Mouse (Mus musculus): ENCODE measurements at regions not wholly inside any gene's neighbourhood (a gene's known extent, or its start where the extent isn't known, plus 50 kb on each side); places are given as distances from the start of the nearest gene placed in this dataset.
"Not testable (repeated sequence)": the region's sequence is repeated elsewhere in the genome, so short reads cannot be mapped to it uniquely, and the experiment has no call there.

DNA sequence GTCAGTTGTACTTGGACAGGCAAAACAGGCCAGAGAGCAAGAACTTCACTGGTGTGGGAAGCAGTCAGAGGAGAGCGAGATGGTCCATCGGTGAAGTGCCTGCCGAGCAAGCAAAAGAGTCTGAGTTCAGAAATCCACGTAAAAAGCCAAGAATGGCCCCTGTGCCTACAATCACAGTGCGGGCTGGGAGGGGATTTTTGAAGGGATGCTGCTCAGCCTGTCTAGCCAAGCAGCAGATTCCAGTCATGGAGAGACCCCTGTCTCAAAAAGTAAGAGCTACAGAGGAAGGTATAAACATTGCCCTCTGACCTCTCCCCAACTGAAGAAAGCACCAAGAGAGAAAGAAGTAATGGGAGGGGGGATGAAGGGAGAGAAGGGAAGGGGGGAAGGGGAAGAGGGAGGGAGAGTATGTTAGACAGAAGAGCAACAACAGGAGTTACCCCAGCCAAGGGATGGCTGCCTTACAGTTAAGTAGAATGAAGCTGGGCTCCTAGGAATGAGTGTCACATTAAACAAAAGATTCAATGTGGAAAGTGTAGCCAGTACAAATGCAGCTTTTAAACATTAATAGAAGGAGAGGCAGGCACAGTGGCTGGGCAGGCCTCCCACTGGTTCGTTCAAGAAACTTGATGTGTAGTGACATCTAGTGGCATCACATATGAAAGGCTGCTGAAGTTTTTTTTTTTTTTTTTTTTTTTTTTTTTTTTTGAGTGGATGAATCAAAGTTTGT, 130.2 kb downstream of the Srek1 start:
- peak; percentile 78 for TF ChIP-seq CTCF (conservative IDR thresholded peaks at IDR 0.05)
- Histone ChIP-seq H3K4me3 (no peak overlapping the region), H3K27ac (no peak overlapping the region)
- peak; percentile 15 to 46 for DNase-seq (ENCODE audit: low spot score in 2 of 2)

DNA sequence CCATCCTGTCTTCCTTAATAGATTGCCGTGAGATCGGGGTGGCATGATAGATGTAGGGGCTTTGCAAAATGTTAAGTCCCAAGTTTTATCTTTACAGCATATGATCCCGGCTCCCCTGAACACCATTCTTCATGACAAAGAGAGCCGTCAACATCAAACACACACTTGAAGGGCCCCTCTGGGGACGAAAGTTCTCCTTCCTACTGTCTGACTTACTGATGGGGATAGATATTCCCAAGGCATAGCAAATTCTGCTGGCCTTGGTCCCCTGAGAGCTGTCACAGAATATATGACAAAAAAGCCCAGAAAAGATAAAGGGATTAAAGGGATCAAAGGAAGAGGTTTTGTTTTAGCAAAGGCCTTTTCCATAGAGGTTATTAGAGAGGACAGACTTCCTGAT, 130.9 kb downstream of the Srek1 start:
- Histone ChIP-seq H3K27ac (no peak overlapping the region), H3K4me3 (no peak overlapping the region)
- TF ChIP-seq CTCF (conservative IDR thresholded peaks at IDR 0.05), result no peak
- DNase-seq (ENCODE audit: low spot score in 2 of 2), result no peak

DNA sequence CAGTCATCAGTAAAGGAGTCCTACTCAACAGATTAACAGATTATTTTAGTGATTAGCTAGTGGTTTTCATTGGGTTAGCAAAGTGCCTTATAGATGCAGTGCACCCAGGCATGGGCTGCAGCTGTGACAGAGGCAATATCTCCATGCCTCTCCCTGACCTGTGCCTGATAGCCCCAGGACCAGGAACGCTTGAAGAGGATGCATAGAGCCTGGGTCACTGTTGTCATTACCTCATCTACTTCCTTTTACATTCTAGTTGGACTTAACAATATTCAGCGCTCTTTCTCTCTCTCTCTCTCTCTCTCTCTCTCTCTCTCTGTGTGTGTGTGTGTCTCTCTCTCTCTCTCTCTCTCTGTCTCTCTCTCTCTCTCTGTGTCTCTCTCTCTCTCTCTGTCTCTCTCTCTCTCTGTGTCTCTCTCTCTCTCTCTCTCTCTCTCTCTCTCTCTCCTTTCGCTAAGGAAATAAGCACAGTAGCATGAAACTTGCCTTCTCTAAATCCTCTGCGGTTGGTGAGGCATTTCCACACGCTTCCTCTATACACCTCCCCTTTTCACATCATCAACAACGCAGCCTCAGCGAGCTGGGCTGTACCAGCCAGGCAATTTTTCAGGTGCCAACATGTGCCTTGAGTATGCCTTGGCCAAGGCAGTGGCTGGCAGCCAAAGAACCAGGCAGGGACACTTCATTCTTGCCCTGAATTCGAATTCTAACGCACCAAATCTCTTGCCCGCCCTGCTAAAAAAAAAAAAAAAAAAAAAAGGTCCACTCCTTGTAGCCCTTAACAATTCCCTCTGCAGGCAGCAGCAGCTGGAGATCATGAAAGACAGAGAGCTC, 131.6 kb downstream of the Srek1 start:
- TF ChIP-seq CTCF (conservative IDR thresholded peaks at IDR 0.05), result no peak
- no peak overlapping the region for H3K27ac ChIP-seq
- DNase-seq (ENCODE audit: low spot score in 2 of 2), result no peak
- H3K4me3 ChIP-seq, result no peak overlapping the region

DNA sequence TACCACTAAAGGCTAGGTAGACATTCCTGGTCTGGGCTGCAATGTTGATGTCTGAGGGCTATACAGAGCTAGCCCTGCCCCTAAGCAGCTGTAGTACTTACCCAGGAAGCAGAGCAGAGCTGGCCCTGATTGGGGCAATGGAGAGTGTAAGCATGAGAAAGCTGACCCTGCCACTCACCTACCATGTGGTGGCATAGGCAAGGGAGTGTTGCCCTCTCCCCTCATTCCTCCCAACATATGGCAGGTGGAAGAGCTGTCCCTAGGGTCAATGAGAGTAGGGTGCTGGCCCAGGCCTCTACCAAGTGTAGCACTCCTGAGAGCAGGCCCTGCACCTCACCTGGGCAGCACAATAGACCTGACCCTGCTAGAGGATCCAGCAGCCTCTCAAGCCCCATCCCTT, 136.4 kb downstream of the Srek1 start:
- Histone ChIP-seq H3K4me3 (no peak overlapping the region), H3K27ac (no peak overlapping the region)
- no peak for TF ChIP-seq CTCF (conservative IDR thresholded peaks at IDR 0.05)
- no peak for DNase-seq (ENCODE audit: low spot score in 2 of 2)

DNA sequence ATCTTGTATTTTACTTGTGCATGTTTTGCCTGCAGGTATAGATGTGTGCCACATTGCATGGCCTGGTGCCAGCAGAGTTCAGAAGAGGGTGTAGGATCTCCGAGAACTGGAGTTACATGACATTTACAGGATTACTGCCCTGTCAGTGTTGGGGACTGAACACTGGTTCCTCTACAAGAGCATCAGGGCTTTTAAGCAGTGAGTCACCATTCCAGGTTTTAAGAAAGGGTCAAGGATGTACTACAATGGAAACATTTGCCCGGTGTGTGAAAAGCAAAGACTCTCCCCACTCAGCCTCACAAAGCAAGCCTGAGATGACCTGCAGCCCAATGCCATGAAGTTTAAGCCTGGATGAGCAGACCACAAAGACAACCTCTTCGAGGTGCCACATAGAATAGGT, 137.0 kb downstream of the Srek1 start:
- Histone ChIP-seq H3K27ac (no peak overlapping the region), H3K4me3 (no peak overlapping the region)
- no peak for TF ChIP-seq CTCF (conservative IDR thresholded peaks at IDR 0.05)
- no peak for DNase-seq (ENCODE audit: low spot score in 2 of 2)

DNA sequence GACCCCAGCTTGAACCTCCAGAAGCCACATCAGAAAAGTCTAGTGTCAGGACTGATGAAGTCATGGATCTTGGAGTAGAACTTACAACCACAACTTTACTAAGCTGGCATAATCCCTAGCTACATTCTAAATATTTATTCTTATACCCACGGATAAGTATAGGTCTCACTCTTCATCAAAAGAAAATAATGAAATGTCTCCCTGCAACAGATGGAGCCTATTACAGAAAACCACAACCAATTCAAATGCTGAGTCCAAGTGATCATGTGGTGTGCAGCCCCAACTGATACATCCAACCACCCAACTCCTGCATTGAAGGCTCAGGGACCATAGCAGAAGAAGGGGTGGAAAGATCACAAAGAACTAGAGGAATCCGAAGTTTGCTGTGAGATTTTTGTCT, 137.8 kb downstream of the Srek1 start:
- no peak overlapping the region for H3K27ac ChIP-seq
- DNase-seq (ENCODE audit: low spot score in 2 of 2), result no peak
- TF ChIP-seq CTCF (conservative IDR thresholded peaks at IDR 0.05), result no peak
- no peak overlapping the region for H3K4me3 ChIP-seq

DNA sequence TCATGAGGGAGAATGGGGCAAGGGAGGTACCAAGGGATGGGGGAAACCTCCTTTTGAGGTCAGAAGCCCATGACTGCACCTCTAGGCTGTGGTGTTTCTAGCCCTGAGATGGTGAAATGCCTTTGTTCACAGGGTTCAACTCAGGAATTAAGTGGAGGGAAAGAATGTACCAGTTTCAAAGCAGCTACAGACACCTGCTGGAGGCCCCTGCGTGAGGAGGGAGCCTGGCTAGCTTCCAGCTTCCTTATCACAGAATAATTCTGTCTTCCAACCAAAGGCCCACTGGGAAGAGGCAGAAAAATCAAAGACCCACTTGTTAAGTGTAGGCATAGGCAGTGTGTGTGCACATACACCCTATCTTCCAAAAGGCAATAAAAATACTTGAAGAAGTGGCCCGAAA, 150.6 kb downstream of the Srek1 start:
- TF ChIP-seq CTCF (conservative IDR thresholded peaks at IDR 0.05), result no peak
- DNase-seq (ENCODE audit: low spot score in 2 of 2), result no peak
- Histone ChIP-seq H3K4me3 (no peak overlapping the region), H3K27ac (no peak overlapping the region)

DNA sequence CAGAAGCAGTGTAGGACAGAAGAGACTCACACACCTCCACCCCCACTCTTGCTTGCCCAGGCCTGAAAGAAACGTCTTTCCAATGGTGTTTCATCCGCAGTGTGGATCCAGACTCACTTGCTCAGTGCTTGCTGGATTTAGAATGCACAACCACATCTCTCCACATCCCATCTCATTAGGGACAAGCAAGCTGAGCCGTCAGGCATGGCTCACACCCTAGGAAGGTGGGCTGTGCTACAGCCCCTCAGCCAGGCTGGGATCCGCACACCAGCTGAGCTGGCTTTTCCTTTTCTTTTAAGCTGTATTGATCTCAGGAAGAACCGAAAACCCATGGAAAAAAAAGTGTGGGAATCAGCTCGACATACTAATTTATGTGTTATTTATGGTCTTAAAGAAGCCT, 151.1 kb downstream of the Srek1 start:
- no peak for DNase-seq (ENCODE audit: low spot score in 2 of 2)
- Histone ChIP-seq H3K27ac (no peak overlapping the region), H3K4me3 (no peak overlapping the region)
- TF ChIP-seq CTCF (conservative IDR thresholded peaks at IDR 0.05), result no peak

DNA sequence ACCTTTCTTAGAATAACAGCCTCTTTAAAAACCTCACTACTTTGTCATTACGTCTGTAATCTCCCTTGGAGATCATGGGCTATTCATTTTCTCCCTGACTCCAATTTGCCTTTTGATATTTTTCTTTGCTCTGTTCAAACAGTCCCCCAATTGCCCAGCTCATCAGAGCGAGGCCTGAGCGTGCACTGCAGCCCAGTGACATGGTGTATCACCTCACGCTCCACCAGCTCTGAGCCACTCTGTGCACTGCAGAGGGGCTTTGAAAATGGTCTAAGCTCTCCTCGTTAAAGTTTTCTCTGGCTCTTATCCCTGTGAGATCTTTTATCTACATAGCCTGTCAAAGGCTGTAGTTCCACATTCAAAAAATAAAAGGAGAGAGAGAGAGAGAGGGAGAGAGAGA, 152.1 kb downstream of the Srek1 start:
- DNase-seq (ENCODE audit: low spot score in 2 of 2), result no peak
- no peak for TF ChIP-seq CTCF (conservative IDR thresholded peaks at IDR 0.05)
- H3K4me3 ChIP-seq, result no peak overlapping the region
- no peak overlapping the region for H3K27ac ChIP-seq

DNA sequence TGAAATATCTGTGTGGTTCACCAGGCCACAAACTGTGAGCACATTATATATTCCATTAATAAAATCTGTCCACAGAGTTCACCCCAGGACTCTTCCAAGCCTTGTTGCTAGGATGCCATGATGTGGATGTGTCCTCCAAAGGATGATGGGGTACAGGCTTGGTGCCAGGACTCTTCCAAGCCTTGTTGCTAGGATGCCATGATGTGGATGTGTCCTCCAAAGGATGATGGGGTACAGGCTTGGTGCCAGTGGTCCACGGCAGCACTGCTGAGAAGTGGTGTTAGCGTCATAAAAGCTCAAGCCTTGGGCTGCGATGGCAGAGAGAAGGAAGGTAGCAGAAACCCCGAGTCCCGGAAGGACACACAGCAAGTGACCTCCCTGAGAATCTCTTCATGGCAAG, 153.4 kb downstream of the Srek1 start:
- DNase-seq (ENCODE audit: low spot score in 2 of 2); H3K4me3 ChIP-seq; H3K27ac ChIP-seq: not testable (repeated sequence)

DNA sequence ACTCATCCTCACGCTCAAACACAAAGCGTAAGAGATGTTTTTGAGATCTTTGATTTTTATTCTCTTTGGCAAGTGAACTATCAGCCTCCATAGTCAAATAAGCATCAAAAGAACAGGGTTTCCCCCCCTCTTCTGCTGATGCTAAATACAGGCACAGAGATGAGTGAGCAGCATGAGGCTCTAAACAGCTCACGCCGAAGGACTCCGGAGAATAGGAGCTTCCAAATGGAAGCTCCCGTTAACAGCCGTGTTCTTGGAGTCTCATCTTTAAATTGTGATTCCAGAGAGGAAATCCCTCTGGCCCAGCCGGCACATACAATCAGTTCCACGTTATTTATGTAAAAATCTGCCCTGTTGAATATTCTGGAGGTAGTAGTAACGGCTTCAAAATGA, 161.1 kb downstream of the Srek1 start:
- H3K27ac ChIP-seq, result no peak overlapping the region
- no peak for DNase-seq (ENCODE audit: low spot score in 2 of 2)
- no peak overlapping the region for H3K4me3 ChIP-seq
- TF ChIP-seq CTCF (conservative IDR thresholded peaks at IDR 0.05), result no peak

DNA sequence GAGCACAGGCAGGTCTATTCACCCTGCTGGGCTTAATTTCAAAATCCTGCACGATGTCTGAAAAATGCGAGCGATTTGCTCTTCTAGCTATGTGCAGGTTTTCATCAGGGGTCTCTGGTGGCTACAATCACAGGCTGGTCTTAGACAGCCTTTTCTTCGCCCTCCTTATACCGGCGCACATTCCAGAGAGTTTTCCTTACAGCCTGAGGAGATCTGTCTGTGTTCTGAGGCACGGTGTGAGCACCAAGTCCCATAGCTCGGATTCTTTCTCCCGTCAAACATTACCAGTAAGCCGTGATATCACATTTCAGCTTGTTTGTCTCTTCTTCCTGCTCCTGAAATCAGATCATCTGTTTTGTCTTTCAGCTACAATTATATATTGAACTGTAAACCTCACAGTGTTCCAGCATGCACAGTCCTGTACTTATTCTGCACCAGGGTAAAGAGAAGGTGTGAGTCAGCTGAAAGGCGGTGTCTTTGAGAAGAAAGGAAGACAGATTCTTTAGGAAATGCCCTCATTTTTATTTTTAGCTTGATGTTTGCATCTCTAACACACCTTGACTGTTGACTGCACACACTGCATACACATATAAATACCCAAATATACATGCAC, 161.6 kb downstream of the Srek1 start:
- Histone ChIP-seq H3K4me3 (no peak overlapping the region), H3K27ac (no peak overlapping the region)
- no peak for DNase-seq (ENCODE audit: low spot score in 2 of 2)
- TF ChIP-seq CTCF (conservative IDR thresholded peaks at IDR 0.05), result no peak

DNA sequence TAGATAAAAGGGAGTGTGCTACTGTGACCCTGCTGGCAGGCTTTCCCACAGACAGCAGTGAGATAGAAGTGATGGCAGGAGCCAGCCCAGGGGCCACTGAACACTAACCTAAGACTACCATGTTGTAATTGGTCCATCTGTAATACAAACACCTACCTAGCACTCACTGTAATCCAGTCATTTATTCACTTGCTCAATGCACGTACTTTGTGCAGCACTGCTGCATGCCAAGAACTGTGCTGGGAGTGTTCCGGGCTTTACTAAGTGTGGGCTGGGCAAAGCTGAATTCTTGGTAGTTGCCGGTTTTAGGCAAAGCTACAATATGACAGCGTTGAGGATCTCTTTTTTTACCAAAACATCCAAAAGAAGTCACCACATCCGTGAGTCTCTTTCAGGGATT, 172.1 kb downstream of the Srek1 start:
- no peak for TF ChIP-seq CTCF (conservative IDR thresholded peaks at IDR 0.05)
- no peak overlapping the region for H3K4me3 ChIP-seq
- no peak overlapping the region for H3K27ac ChIP-seq
- DNase-seq (ENCODE audit: low spot score in 2 of 2), result no peak

DNA sequence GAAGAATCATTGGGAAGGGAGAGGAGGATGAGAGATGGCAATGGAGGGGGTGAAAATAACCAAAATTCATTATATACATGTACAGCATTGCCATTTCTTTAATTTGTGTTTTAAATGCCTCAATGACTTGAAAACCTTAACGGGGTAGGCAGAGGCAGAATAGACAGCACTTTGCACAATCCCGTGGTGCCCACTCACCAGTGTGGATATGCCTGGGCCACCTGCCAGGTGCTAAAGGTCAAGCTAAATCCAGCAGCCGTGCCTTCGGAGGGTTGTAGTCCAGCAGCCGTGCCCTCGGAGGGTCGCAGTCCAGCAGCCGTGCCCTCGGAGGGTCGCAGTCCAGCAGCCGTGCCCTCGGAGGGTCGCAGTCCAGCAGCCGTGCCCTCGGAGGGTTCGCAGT, 182.0 kb downstream of the Srek1 start:
- DNase-seq (ENCODE audit: low spot score in 2 of 2), result no peak
- no peak for TF ChIP-seq CTCF (conservative IDR thresholded peaks at IDR 0.05)
- Histone ChIP-seq H3K4me3 (no peak overlapping the region), H3K27ac (no peak overlapping the region)
